Mouse (Mus musculus) brain, embryonic 14.5 days (tissue): Measurements from ENCODE around the gene Rab37. TPM values are rescaled to one million over a fixed set of nuclear protein-coding genes. Genes with fewer than 3 reads are reported as not detected.
A peak's percentile ranks its signal among the peaks of the same experiment; 100 is the strongest.

Source experiments
- DNase-seq: peaks from one replicate; pipeline ENCODE4 v3.0.0-alpha.2; 2011; ENCODE audit warnings: low read depth
- CTCF ChIP-seq: fragments of 200-500 bp; IDR thresholded peaks from 2 replicates; pipeline ENCODE4 v1.5.1; 2012; ENCODE audit warnings: inconsistent platforms, mild to moderate bottlenecking, moderate library complexity, borderline replicate concordance; ENCODE audit not compliant: insufficient read depth, insufficient read length; ENCODE audit errors: extremely low read depth
- POLR2A ChIP-seq: fragments of 200-500 bp; IDR thresholded peaks from 2 replicates; pipeline ENCODE4 v1.6.1; 2012; ENCODE audit warnings: mild to moderate bottlenecking, inconsistent platforms, borderline replicate concordance; ENCODE audit not compliant: poor library complexity, insufficient read depth, insufficient read length, severe bottlenecking; ENCODE audit errors: extremely low read depth
- polyA plus RNA-seq: library from polyadenylated mRNA; depleted of rRNA; stranded (reverse); fragments of >200 nt; gene quantifications from 2 replicates; pipeline ENCODE4 v1.2.3, GENCODE M21; 2012; rRNA removed

The Rab37 gene
- polyA plus RNA-seq: 0.83 and 0.89 TPM in 2 replicates

DNA sequence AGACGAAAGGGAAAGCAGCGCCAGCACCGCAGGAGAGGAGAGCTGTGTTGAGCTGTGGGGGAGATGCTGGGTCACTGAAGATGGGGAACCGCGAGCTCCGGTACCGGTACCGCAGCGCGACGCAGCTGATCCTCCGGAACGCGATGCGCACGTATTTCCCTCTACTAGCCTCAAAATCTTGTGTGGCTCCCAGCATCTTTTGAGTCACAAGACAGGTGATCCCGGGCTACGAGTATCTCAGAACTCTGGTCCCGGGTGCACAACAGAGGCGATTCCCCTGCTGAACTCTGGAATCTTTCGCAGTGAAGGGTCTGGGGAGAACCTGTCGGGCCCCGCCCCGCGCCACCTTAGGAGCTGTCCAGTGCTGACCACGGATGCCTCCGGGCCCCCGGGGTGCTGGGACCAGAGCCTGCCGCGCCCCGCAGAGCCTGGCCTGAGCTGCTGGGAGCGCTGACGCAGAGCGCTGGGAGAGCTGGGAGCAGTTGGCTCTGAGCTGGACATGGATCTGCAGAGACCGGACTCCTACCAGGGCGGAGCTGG lies at the start of gene Rab37:
Rab37 (plus strand) TSS at position 70 of the 540 bp plus-strand sequence.
- TF ChIP-seq POLR2A: no peak
- no peak for TF ChIP-seq CTCF

DNA sequence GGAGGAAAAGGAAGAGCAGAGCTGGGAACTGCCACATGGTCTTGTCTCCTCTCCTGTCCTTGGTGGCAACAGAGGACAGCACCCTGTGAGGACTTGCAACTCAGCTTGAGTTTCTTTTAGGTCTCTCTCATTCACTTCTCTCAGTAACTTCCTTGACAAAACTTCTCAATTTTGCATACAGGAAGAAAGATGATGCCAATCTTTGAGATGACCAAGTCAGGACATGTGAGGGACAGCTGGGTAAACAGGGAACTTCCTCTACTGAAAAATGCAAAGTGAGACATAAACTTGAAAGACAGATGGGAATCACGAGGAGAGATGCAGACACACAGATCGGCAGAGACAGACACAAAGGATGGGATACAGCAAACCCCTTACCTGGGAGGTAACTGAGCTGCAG lies 43.0 kb upstream of the Rab37 start, which contains the start of gene Cd300ld3:
Cd300ld3 (minus strand) TSS at position 151 of the 400 bp plus-strand sequence.
- TF ChIP-seq CTCF: no peak
- TF ChIP-seq POLR2A: no peak
- DNase-seq: no peak

More for the DNA sequence above, at the start of gene Rab37:
- no peak for DNase-seq

DNA sequence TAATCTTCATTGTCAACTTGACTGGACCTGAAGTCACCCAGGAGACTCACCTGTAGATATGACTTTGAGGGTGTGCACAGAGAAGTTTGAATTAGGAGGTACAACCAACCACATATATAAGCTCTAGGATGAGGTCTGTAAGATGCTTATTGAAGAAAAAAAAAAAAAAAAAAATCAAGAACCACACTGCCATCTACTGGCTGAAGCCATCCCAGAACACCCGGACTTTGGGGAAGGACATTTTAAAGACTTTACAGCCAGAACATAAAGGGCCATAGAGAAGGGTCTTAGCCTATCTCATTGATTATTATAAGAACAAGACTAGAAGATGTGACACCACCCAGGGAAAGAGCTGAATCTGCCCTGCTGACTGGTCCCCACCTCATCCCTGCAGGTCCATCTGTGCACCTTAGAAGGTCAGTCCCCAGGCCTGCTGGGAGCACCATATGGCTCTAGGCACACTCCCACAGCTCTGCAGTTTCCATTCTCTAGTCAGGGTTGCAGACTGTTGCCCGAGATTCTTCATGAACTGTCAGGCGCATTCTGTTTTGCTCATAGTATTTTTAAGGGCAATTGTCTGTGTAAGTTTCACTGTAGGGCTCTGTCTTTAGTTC lies 41.8 kb upstream of the Rab37 start:
- TF ChIP-seq CTCF (peak; percentile 40; the same call in 1 of the 2 replicates), POLR2A (no peak)
- DNase-seq: no peak

DNA sequence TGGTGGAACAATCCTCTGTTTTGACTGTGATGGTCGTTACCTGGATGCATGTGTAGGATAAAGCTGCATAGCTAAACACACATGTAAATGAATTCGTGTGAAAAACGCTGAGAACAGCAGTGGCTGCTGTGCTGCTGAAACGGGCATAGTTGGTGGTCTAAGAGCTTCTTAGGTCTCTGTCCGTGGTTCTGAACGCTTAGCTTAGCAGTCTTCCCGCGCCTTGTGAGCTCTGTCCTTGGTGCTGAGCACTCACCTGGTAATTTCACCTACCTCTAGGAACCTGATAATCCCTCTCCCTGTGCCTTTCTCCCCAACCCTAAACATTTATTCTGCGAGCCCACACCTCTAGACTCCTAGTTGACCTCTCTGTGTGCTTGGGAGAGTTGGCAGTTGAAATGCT lies 39.0 kb upstream of the Rab37 start:
- peak; percentile 48 for DNase-seq

DNA sequence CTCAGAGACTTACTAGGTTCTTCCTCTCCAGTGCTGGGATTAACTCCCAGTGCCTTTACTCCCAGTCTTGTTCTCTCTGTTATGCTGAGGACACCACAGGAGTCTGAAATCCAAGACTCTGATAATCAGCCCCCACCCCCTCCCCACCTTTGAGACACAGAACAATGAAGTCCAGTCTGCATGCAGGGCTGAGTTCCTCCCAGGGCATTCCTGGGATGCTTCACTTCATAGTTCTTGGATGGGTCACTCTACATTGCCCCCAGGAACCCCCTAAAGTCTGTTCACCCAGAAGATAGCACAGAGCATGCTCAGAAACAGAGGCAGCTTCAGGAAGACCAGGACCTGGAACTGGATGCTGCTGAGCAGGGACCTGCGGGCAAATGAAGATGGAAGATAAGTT lies 38.2 kb upstream of the Rab37 start:
- no peak for TF ChIP-seq POLR2A
- TF ChIP-seq CTCF: no peak
- no peak for DNase-seq

More for the DNA sequence above, 39.0 kb upstream of the Rab37 start:
- TF ChIP-seq CTCF: no peak
- TF ChIP-seq POLR2A: no peak

DNA sequence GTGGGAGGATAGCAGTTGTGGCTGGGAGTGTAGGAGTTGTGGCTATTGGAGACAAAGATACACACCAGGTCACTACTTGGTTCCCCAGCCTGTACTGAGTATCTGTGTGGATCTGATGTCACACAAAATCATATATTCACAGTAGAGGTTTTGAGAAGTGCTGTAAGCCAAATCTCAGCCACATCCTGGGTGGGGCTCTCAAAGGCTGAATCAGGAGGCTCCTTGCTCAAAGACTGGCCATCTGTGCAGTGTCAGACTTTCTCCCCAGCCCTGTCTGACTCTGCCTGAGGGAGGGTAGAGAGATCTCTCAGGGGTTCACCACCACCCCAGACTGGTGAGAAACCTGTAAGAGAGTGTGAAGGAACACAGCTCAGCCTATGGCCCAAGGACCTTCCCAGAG lies 36.7 kb upstream of the Rab37 start:
- TF ChIP-seq POLR2A (no peak), CTCF (no peak)
- no peak for DNase-seq

DNA sequence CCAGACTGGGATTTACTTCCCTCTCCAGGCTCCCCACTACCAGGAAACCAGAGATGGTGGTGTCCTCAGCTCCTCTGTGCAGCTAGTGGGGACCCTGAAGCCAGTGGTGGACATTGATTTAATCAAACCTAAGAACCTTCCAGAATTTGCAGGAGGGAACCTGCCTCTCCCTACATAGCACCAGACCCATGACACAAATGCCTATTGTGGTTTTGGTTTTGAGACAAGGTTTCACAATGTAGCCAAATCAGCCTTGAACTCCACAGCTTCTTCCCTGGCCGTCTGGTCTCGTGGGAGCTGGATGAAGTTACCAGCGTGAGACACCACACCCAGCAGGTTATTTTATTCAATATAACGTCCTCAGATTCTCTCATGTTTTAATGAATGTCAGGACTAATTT lies 32.5 kb upstream of the Rab37 start:
- no peak for DNase-seq
- TF ChIP-seq CTCF: no peak
- no peak for TF ChIP-seq POLR2A

DNA sequence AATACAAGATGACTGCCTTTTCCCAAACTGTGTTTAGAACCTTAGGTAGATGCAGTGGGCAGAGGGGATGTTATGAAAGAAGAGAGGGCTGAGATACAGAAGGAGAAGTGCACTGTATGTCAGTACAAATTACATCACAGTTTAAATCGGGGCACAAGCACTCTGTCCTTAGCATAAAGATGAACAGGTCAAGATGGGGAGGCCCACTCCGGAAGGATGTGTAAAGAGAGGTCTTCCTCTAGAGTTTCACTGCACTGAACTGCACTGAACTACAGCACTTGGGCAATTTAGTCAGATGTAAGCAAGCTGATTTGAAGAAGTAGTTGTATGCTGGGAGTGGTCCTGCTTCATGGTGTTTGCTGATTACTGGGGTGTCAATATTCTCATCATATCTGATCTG lies 31.4 kb upstream of the Rab37 start:
- DNase-seq: no peak
- no peak for TF ChIP-seq POLR2A
- TF ChIP-seq CTCF: no peak

DNA sequence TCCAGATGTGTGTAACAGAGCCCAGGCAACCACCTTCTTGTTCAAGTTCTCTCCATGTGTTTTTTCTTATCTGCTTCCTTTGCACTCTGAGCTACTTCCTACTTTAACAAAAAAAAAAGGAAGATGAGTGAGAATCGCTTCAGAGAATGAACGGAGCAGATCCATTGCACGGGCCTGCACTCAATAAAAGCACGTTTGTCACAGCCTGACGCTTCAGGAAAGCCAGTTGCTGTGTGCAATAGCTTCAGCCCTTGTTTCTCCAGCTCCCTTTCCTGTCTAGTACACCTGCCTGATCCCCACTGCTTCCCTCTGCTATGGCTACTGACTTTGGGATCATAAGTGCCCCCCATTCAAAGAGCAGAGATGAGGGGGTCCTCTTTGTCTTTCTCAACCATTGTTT lies 29.2 kb upstream of the Rab37 start, which contains the start of gene Cd300e:
Cd300e (minus strand) TSS at position 101 of the 400 bp plus-strand sequence.
- TF ChIP-seq POLR2A (no peak), CTCF (no peak)
- DNase-seq: no peak

DNA sequence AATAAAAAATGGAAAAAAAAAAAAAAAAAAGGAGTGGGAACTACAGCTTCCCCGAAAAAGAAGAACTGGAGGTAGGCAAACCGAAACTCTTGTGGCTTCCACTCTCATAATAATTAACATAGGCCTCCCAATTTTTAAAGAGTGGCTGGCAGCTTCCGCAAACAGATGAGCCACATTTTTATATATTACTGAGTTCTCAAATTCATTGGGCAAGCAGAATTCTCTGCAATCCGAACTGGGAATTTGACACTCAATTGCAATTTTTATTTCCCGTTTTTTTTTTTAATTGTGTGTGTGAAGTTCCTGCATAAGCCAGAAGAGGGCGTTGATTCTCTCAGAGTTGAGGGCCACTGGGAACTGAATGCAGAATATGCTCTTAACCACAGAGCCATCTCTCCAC lies 24.5 kb upstream of the Rab37 start:
- DNase-seq: no peak

DNA sequence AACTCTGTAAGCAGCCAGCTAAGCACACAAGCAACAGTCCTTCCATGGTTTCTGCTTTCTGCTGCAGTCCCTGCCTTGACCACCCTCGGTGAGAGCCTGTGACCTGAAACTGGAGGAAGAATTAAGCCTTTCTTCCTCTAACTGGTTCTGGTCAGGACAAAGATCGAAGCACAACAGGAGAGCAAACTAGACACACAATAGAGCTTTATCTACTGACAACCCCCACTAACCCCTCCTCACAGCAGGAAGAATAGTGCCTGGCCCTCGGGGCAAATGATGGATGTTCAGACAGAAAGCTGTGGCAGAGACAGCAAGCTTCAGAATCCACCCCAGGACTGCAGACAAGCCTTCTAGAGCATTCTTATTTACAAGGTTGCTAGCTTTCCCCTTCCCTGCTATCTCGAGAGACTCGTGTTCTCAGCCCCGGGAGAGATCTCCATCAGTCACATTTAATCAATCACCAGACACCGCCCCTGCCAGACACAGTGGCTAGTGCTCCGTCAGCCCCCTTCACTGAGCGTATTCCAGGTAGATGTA lies 20.1 kb upstream of the Rab37 start:
- peak; percentile 17 for DNase-seq
- TF ChIP-seq CTCF (no peak), POLR2A (no peak)

More for the DNA sequence above, 24.5 kb upstream of the Rab37 start:
- TF ChIP-seq CTCF: peak; percentile 9; the same call in 1 of the 2 replicates
- TF ChIP-seq POLR2A: no peak

DNA sequence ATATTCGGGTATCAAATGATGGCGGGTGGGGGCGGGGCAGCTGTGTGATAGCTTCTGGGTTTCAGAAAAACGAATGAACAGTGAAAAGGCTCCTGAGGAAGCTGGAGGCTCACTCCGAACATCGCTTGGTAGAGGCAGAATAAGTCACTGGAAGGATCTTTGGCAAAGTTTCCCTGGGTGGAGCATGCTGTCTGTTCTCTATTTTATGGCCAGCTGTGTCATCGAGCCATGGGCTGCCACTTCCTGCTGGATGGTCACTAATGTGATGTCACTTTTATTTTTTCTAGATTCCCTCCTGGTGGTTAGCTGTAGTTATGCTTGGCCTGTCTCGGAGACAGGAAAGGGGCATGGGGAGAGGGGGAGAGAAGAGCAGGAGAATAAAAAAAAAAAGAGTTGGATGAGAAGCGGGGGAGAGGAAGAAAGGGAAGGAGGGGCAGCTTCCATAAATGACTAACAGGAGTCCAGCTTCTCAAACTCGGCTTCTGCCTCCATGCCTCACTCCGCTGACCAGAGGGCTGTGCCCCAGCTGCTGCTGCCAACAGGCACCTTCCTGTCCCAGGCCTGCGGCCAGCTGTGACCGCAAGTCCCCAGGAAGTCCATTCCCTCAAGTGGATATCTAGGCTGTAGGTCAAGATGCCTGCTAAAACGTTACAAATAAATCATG lies 19.5 kb upstream of the Rab37 start:
- DNase-seq: peak; percentile 59
- TF ChIP-seq POLR2A: no peak

DNA sequence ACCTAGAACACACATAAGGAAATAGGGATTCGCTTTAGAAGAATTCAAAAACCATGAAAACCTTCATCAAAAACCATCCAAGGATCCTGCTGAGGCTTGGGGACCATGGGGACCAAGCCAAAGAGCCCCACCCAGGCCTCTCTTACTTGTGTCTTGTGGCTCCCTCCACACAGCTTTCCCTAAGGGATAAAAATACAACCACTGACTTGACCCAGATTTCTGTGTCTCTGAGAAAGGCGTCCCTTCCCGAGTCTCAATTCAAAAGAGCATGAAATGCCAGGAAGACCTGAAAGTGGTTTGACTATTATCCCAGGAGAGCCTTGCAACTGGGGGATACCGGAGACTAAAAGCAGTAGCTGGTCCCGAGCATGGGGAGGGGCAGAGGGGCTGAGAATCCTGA lies 18.2 kb upstream of the Rab37 start:
- DNase-seq: no peak
- TF ChIP-seq POLR2A (no peak), CTCF (no peak)
